Mouse (Mus musculus) heart, embryonic 14.5 days (tissue): ENCODE measurements around the gene Igf2bp3. TPM values are rescaled to one million over a fixed set of nuclear protein-coding genes. Genes with fewer than 3 reads are reported as not detected.

ENCODE experiments used
- ATAC-seq: fragments of 200-750 bp; cut with Nextera tagmentation; 2 replicates; pipeline ENCODE4 v1.8.0; 2017; ENCODE audit warnings: low read depth, moderate TSS enrichment; ENCODE audit not compliant: insufficient number of reproducible peaks, insufficient read depth, low FRiP score
- H3K27ac ChIP-seq, 2 experiments: fragments of 200-500 bp in 1 of 2; fragments of 300-500 bp in 1 of 2; sonication (generic) in 1 of 2; replicated peaks in 1 of 2; 2 replicates each; pipeline ENCODE4 v1.5.1; 2012 to 2014; ENCODE audit warnings: low read depth in 2 of 2, low read length in 2 of 2, control low read depth in 1 of 2, mild to moderate bottlenecking in 1 of 2, mixed read lengths in 1 of 2; ENCODE audit not compliant: control insufficient read depth in 1 of 2, insufficient read depth in 1 of 2
- H3K27me3 ChIP-seq: fragments of 300-500 bp; sonication (generic); 2 replicates; pipeline ENCODE4 v1.6.1; 2014; ENCODE audit warnings: mild to moderate bottlenecking, low read length, control low read depth; ENCODE audit not compliant: control insufficient read depth, insufficient read depth
- H3K36me3 ChIP-seq: fragments of 300-500 bp; sonication (generic); 2 replicates; pipeline ENCODE4 v1.6.1; 2014; ENCODE audit warnings: mild to moderate bottlenecking, control low read depth, low read length, mixed read lengths; ENCODE audit not compliant: control insufficient read depth, insufficient read depth
- H3K4me1 ChIP-seq, 2 experiments: fragments of 200-500 bp in 1 of 2; fragments of 300-500 bp in 1 of 2; sonication (generic) in 1 of 2; 2 replicates each; pipeline ENCODE4 v1.6.1; 2012 to 2014; ENCODE audit warnings: low read length in 2 of 2, control low read depth in 1 of 2, mixed read lengths in 1 of 2; ENCODE audit not compliant: control insufficient read depth in 2 of 2, insufficient read depth in 2 of 2
- H3K4me2 ChIP-seq: fragments of 300-500 bp; sonication (generic); 2 replicates; pipeline ENCODE4 v1.6.1; 2014; ENCODE audit warnings: mild to moderate bottlenecking, low read length
- H3K4me3 ChIP-seq, 2 experiments: fragments of 200-500 bp in 1 of 2; fragments of 300-500 bp in 1 of 2; sonication (generic) in 1 of 2; 2 replicates each; pipeline ENCODE4 v1.5.1; 2012 to 2014; ENCODE audit warnings: low read length in 2 of 2, mild to moderate bottlenecking in 2 of 2, control low read depth in 1 of 2, low read depth in 1 of 2, moderate library complexity in 1 of 2; ENCODE audit not compliant: control insufficient read depth in 1 of 2, insufficient read depth in 1 of 2
- H3K9ac ChIP-seq: fragments of 300-500 bp; sonication (generic); 2 replicates; pipeline ENCODE4 v1.6.1; 2014; ENCODE audit warnings: mild to moderate bottlenecking, low read length
- H3K9me3 ChIP-seq: fragments of 300-500 bp; sonication (generic); 2 replicates; pipeline ENCODE4 v1.6.1; 2016; ENCODE audit warnings: low read length, control low read depth; ENCODE audit not compliant: control insufficient read depth
- WGBS: fragments of 180-500 bp; shearing (Covaris S2); extraction: QIAGEN DNeasy Blood & Tissue Kit; methylation state at CpG from one replicate; pipeline ENCODE4 v1.1.7; 2014; 5-methylcytosine and 5-hydroxymethylcytosine counted together
- polyA plus RNA-seq: library from polyadenylated mRNA; unstranded; fragments of >200 nt; fragmentation: Nextera tagmentation; extraction: Ambion mirVana; gene quantifications from 2 replicates; pipeline ENCODE4 v1.2.1, GENCODE M21; 2014

Gene Igf2bp3
- polyA plus RNA-seq, 1 experiment from 2014 or later, result 44.2 TPM

DNA sequence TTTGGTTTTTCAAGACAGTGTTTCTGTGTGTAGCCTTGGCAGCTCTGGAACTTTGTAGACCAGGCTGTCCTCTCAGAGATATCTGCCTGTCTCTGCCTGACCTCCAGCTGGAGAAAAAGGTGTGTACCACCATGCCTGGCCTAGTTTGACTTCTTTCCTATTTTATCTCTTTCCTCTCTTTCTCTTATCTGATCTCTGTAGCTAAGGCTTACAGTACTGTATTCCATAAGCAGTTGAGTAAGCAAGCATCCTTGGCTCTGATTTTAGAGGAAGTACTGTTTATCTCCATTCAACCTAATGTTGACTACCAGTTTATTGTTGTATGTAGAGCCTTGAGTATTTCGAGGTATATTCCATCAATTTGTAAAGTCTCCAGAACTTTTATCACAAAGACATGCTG, 135.4 kb downstream of the Igf2bp3 start:
- Histone ChIP-seq H3K4me1 (peaks cover 0 to 12% of the 10 kb centered on the region in 2 experiments; a peak in 3 of 4 replicates), H3K36me3 (peaks cover 34% of the 10 kb centered on the region), H3K9ac (no peak overlapping the region), H3K27ac (no peak overlapping the region), H3K4me3 (no peak overlapping the region), H3K9me3 (no peaks in the 10 kb centered on the region), H3K27me3 (no peaks in the 10 kb centered on the region), H3K4me2 (no peak overlapping the region)
- no peak for ATAC-seq
- 90% methylated on average over 1 of the region's 1 CpGs for WGBS

GRCm38 (mm10) chr6:49077894-49078293, 136.9 kb downstream of the Igf2bp3 start:
- H3K4me1 ChIP-seq, result peaks cover 0 to 13% of the 10 kb centered on the region in 2 experiments; a peak in 3 of 4 replicates
- no peak overlapping the region for H3K4me2 ChIP-seq
- no peak for ATAC-seq
- 80% methylated on average over 2 of the region's 2 CpGs for WGBS
- peaks cover 20% of the 10 kb centered on the region for H3K36me3 ChIP-seq
- H3K9ac ChIP-seq, result no peak overlapping the region
- no peaks in the 10 kb centered on the region for H3K27me3 ChIP-seq
- no peak overlapping the region for H3K4me3 ChIP-seq
- H3K9me3 ChIP-seq, result no peaks in the 10 kb centered on the region
- H3K27ac ChIP-seq, result no peak overlapping the region

GRCm38 (mm10) chr6:49074117-49074490, 140.7 kb downstream of the Igf2bp3 start:
- peak overlapping the region; percentile 71 to 80 for H3K27ac ChIP-seq
- H3K27me3 ChIP-seq, result no peaks in the 10 kb centered on the region
- H3K4me2 ChIP-seq, result peak overlapping the region; percentile 81
- H3K36me3 ChIP-seq, result peaks cover 10% of the 10 kb centered on the region; the same call in 1 of the 2 replicates
- no peaks in the 10 kb centered on the region for H3K9me3 ChIP-seq
- H3K4me1 ChIP-seq, result peaks cover 0 to 13% of the 10 kb centered on the region in 2 experiments; a peak in 3 of 4 replicates
- under 1% methylated on average over 19 of the region's 19 CpGs for WGBS
- peak overlapping the region; percentile 96 to 99 for H3K4me3 ChIP-seq
- H3K9ac ChIP-seq, result peak overlapping the region; percentile 92
- peak; percentile 22; the same call in 1 of the 2 replicates for ATAC-seq

- Histone ChIP-seq H3K27ac (peak within 1 kb of the TSS; percentile 71 to 81), H3K27me3 (no peaks in the 10 kb centered on the region), H3K4me2 (peak within 1 kb of the TSS; percentile 81), H3K36me3 (peaks cover 8% of the 10 kb centered on the region; the same call in 1 of the 2 replicates), H3K9ac (peak within 1 kb of the TSS; percentile 92), H3K4me1 (peaks cover 0 to 13% of the 10 kb centered on the region in 2 experiments; a peak in 3 of 4 replicates), H3K9me3 (no peaks in the 10 kb centered on the region), H3K4me3 (peak within 1 kb of the TSS; percentile 96 to 99)
- peak; percentile 88 for ATAC-seq
- WGBS, result under 1% methylated on average over 49 of the region's 49 CpGs
Observed at GRCm38 (mm10) chr6:49073304-49074116, 141.2 kb downstream of the Igf2bp3 start, which contains the start of gene Malsu1. Gene Malsu1 (plus strand): TSS chr6:49073795.

GRCm38 (mm10) chr6:49068361-49068760, 146.4 kb downstream of the Igf2bp3 start:
- no peaks in the 10 kb centered on the region for H3K4me1 ChIP-seq
- ATAC-seq, result no peak
- no peak overlapping the region for H3K9ac ChIP-seq
- H3K27me3 ChIP-seq, result no peaks in the 10 kb centered on the region
- no peaks in the 10 kb centered on the region for H3K9me3 ChIP-seq
- no peaks in the 10 kb centered on the region for H3K36me3 ChIP-seq
- H3K27ac ChIP-seq, result no peak overlapping the region
- H3K4me3 ChIP-seq, result no peak overlapping the region
- H3K4me2 ChIP-seq, result no peak overlapping the region
- 34% methylated on average over 4 of the region's 4 CpGs for WGBS

DNA sequence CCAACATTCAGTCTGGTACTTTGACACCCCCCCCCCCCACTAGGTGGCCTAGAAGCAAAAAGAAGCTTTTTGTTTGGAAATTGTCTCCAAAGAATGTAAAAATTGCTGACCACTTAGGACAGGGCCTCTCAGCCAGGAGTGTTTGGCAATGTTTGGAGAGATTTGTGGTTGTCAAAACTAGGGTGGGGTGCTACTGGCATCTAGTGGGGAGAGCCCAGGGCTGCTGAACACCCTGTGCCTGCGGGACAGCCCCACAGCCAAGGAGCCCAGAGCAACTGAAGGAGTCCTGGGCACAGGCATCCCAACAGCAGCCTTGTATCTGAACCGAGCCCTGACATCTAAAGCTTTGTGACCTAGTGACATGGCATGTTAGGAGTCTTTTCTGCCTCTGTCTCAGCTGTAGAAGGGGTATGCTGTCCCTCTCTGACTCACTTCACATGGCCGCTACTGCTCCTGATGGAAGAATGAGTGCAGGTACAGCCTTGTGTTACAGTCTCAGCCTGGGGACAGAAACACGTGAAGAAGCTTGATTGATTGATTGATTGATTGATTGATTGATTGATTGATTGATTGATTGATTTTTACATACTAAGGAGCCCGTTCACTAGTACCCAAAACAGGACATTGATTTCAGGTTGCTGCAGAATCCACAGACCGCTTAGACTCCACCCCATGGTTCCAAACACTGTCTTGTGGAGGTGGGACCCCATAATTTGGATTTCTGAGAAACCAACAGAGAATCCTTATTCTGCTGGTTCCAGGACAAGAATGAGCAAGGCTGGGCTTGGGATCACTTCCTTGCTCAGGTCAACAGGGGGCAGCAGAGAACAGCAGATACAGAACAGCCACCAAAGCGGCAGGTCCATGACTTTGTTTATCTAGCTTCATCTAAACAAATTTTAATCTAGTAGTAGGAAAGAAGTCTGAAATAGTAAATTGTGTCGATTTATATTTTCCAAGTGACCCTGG, 157.4 kb downstream of the Igf2bp3 start:
- ATAC-seq, result no peak
- Histone ChIP-seq H3K27me3 (no peaks in the 10 kb centered on the region), H3K27ac (no peak overlapping the region), H3K9me3 (no peaks in the 10 kb centered on the region), H3K36me3 (no peaks in the 10 kb centered on the region), H3K9ac (no peak overlapping the region), H3K4me2 (no peak overlapping the region), H3K4me3 (no peak overlapping the region), H3K4me1 (no peaks in the 10 kb centered on the region)
- 33% methylated on average over 8 of the region's 8 CpGs for WGBS

GRCm38 (mm10) chr6:49056009-49056408, 158.7 kb downstream of the Igf2bp3 start:
- Histone ChIP-seq H3K27ac (no peak overlapping the region), H3K4me1 (no peaks in the 10 kb centered on the region), H3K9me3 (no peaks in the 10 kb centered on the region), H3K4me2 (no peak overlapping the region), H3K27me3 (no peaks in the 10 kb centered on the region), H3K9ac (no peak overlapping the region), H3K36me3 (no peaks in the 10 kb centered on the region), H3K4me3 (no peak overlapping the region)
- WGBS, result 84% methylated on average over 9 of the region's 9 CpGs
- no peak for ATAC-seq
